Mouse (Mus musculus): ENCODE measurements around the gene Hrh3.
A peak's percentile ranks its signal among the peaks of the same experiment; 100 is the strongest.

The Hrh3 gene

DNA sequence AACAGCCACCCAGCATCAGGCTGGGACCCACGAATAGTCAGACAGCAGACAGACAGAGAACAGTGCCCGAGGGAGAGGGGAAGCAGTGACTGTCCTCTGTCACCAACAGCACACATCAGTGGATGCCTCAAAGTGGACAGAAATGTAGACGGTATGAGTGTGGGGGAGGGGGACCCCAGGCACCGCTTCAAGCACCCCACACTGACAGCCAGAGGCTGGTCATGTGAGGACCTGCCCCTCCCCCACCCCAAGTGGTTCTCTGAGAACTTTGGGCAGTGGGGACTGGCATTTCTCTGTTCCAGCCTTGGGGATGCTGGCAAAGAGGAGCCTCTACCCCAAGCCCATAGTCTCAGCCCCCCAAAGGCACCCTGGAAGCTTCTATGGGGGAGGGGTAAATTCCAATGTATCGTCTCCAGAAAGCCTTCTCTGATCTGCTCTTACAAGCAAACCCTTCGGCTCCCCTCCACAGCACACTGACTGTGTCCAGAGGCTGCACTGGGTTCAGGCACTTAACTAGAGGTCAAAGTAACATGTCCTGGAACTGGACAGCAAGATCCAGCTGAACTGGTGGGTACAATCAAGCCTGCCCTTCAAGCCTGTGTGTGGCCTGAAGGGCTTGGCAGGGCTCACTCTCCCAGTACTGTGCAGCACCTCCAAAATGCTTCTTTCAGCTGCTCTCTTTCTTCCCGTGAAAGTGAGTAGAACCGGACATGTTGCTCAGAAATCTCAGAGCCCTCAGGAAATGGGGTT, 1.3 kb upstream of the Hrh3 start:
- no peak for DNase-seq

DNA sequence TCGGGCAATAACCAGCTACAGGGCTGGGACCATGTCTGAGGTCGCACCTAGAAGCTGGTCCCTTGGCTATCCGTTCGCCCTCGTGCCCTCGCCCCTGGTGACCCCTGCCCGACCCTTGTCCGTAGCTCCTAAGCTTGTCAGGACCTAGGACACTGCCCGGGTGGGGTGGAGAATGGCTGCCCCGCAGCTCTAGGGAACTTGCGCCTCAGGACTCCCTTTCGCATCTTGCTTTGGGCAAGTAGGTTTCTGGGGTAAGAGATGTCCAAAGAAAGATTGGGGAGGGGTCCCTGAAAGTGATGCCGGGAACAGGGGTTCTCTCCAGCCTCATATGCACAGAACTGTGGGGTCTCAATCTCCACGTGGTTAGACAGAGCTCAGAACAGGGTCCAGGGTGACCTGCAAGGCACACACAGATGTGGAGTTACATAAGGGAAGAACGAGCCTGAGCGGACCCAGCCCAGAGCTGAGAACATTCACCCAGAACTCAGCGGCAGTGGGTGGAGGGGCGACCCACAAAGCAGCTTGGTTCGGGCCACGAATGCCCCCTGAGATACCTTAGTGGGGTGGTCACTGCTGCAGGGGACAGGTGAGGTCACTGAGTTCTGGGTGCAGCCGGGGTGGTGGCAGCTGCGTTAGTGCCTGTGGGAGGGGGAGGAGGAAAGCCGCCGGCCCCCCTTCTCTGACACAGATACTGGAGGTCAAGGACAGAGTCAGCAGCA, 530 bp upstream of the Hrh3 start:
- no peak for DNase-seq

DNA sequence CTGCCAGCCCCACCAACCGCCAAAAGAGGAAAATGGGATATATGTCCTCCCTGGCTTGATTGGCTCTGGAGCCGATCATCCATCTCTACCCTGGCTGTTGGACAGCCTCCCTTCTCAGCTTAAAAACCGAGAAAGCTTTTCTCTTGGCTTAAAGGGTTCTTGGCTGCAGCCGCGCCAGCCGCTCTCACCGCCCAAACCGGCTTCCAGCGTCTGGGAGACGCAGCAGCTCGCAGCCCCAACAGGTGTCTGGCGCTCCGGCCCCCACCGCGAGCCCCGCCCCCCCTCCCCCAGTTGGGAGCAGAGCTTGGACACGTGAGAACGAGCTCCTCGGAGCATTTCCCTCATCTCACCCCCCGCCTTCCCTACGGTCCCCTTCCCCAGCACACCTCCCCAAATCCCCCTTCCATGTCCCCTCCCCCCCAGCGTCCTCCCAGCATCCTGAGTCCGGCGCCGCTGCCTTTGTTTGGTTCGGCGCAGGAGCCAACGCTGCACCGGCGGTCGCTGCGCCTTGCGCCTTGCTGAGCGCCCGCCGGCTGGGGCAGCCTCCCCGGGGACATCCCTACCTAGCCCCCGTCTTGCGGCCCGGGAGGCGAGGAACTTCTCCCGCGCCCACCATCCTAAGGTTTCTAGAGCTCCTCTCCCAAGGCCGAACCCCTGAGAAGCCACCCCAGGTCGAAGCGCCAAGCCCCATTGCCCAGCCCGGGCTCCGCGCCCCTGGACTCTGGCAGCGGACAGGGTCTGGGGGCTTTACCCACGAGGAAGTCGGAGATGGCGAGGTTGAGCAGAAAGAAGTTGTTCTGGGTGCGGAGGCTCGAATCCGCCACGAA, 924 bp downstream of the Hrh3 start:
- no peak for DNase-seq

DNA sequence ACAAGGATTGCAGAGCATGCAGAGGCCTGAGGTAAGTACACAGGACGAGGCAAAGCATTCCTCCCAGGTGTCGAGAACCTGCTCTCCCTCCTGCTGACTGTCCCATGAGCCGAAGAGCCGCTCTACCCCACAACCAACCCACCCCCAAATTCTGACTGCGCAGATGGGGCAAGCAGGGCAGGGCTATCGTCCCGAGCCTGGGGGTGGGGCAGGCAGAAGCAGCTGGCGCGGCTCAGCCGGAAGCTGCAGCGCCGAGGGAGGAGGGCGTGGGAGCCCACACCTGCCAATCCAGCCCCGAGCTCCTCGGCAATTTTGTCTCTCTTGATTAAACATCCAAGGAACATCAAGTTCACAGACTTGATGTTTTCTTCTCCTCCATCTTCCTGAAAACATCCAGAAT, 4.8 kb downstream of the Hrh3 start:
- peak; percentile 84 for DNase-seq

DNA sequence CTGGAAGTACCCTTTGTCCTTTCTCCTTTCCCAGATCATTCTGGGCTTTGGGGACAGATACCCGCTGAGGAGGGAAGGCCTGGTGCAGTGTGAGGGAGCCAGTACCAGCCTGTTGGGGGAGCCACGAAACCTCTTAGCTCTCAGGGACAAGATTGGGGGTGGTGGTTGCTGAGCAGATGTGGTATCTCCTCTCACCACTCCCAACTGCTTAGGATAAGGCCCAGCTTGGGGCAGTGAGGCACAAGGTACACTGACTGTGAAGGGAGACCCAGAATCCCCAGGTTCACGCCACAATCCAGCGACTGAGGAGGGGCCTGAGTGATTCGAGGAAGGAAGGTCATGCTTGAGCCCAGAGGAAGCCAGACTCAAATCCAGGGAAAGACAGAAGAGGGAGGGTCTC, 6.1 kb downstream of the Hrh3 start:
- peak; percentile 20 for DNase-seq

DNA sequence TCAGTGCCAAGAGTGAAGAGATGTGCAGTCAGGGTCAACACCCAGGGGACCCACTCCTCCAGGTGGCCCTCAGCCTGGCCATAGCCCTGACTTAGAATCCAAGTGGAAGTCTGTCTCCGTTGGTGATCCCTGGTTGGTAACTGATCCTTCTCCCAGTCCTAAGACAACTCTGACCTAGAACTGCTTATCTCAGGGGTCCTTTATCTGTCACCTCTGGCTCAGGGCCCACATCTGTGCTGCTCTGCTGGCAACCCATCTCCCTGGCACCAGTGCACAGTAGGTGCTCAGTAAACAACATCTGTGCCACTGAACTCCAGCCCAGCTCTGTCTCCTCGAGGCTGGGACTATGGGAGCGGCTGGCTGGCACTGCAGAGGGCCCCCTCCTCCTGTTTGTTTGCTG, 6.7 kb downstream of the Hrh3 start:
- no peak for DNase-seq

DNA sequence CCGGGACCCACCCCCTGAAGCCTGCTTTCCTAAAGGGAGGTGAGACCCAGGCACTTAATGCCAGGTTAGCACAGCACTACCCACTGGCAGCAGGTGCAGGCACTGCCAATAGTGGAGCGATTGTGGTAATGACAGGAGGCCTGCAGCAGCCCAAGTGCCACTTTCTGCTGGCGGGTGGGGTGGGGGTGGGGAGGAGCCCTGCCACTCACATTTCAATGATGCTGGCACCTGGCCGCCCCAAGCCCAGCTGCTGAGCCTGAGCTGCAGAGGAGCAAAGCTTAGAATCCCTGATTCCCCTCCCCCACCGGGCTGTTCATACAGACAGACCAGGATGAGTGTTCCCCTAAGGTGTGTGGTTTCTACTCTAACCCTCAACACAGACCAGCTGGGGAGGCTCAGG, 8.6 kb downstream of the Hrh3 start:
- DNase-seq: peak; percentile 84

DNA sequence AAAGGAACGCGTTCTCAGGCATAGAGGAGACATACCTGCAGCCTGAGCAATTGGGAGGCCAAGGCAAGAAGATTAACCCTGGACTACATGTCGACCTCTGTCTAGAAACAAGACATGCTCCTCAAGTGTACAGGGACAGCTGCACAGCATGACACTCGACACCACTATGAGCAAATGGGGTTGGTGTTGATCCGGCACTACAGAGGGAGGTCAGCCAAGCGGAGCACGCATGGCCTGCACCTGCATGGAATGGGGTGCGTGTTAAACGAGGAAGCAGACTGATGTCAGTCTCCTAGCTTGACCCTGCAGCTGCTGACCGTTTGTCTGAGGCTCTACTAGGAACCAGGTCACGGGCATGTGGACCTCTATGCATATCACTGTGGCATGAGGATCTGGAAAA, 14.0 kb downstream of the Hrh3 start:
- no peak for DNase-seq

DNA sequence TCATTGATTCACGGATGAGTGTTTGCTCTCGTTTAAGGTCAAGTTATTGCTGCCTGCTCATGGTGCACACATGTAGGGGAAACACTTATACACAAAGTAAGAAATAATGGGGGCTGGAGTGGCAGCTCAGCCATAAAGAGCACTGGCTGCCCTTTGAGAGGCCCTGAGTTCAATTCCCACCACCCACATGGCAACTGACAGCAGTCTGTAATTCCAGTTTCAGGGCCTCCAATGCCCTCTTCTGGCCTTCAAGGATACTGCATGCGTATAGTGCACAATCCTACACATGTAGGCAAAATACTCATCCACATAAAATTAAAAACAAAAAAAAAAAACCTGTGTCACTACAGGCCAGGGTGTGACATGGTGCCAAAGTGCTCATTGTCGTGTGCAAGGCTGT, 16.8 kb downstream of the Hrh3 start:
- no peak for DNase-seq

DNA sequence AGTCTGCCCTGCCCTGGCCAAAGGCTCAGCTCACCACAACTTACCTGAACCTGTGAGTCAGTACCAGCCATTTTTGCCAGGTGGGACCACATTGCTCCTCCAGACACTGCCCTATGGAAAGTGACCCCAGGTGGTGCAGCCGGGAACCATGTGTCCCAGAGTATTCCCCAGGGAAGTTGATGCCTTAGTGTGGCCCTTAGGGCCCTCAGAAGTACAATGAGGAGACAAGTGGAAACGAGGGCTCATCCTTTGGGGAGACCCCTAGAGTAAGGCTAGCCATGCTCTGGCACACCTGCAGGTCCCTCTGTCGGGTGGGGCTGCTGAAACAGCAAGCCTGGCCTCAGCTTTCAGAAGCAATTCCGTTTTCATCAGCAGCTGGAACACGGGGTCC, 17.7 kb downstream of the Hrh3 start:
- no peak for DNase-seq

DNA sequence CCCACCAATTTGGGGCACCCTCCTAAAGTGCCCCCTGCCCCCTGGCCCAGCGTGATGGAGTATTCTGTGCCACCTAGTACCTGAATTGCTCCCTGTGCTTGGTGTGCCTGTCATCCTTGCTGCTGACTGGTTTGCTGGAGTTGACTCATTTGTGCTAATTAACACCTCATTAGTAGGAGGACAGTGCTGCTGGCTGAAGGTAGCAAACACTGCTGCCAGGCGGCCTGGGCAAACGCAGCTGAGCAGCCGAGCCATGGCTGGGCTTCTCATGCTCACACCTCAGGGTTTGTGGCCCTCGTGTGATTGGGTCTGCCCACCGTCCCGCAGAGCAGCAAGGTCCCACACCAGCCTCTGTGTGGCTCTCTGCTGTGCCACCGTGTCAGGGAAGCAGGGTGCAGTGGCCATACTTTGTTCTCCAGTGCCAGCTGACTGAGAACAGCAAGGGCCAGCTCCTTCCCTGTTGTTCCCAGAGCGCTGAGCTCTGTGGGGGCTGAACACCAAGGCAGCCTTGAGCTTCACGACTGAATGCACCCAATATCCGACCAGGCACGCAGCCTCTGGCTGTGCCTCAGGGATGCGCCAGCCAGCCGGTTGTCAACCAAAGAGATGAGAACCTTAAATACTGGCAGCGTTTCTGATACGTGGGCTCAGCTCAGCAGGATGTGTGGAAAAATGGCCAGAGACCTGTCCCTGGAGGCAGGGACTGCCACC, 18.2 kb downstream of the Hrh3 start:
- no peak for DNase-seq

DNA sequence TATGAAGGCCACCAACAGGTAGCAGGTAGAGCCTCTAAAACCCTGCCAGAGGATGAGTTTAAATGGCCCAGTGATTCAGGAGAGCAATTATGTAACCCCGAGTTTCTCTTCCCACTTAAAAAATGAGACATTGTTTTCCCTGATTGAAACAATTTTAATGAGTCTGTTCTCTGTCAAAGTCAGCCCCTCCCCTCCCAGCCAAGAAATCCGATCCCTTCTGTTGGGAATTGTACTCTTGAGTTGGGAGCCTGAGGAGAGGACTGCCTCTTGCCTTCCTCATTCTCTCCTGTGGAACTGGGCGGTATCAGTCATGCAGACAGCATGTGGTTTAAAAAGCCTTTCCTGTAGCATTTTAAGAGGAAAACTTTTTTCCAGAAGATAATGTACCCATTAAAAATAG, 19.7 kb downstream of the Hrh3 start:
- DNase-seq: no peak

DNA sequence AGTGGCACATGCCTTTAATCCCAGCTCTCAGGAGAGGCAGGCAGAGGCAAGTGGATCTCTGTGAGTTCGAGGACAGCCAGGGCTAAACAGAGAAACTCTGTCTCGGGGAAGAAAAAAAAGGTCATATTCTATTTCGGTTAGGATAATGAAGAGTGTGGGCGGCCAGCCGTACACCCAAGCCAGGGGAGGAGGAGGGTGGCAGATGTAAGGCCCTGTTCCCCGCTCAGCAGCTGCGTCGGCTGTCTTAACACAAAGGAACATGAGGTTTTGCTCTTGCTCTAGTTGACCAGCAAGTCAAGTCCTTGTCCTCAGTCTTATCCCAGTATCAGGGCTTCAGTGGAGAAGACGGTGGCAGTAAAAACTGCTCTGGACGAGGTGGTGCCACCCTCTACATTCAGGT, 21.2 kb downstream of the Hrh3 start:
- no peak for DNase-seq

DNA sequence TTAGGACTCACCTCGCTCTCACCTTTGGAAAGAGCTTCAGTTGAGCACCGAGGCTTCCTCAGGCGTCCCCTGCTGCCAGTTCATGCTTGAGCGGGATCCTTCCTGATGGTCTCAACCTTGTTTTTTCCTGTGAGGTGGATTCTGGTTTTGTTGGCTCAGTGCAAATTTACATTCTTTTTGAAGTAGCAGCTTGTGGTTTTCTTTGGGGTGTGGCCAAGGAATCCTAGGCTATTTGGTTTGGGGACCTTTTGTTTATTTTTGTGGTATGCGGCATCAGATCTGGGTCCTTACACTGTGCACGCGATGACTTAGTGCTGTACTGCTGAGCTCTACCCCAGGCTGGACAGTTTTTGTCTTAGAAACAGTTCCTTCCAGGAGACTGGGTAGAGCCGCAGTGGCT, 23.6 kb downstream of the Hrh3 start:
- no peak for DNase-seq

DNA sequence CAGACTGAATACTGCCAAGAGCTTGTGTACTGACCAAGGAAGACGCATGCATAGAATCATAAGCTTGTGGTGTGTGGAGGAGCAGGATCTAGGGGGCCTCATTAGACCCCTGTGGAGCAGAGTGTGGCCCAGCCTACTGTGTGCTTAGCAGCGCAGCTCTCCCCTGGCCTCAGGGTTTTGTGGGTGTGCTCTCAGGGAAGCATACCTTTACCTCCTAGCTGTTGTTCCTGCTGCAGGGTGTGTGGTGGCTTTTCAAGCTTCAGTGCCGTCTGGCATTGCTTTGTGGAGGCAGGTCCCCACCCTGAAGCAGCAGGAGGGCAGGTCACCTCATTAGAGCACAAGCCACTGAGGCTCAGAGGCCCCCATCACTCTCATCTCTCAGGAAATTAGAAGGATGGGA, 26.7 kb downstream of the Hrh3 start:
- no peak for DNase-seq

DNA sequence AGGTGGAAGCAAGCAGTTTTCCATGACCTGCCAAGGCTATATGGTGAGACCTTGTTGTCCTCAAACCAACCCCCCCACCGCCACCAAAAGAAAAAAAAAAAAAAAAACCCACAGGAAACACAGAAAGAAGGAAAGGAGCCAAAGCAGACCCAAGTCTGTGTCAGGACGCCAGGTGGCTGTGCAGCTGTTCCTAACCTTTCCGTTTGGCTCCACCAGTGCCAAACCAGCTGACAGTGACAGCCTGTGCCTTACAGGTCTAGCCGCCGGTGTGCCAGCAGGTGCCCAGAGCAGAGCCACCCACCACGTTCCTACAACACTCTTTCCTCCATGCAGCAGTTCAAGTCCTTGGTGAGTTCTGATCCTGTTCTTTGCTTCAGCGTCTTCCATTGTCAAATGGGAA, 31.4 kb downstream of the Hrh3 start:
- DNase-seq: peak; percentile 58

DNA sequence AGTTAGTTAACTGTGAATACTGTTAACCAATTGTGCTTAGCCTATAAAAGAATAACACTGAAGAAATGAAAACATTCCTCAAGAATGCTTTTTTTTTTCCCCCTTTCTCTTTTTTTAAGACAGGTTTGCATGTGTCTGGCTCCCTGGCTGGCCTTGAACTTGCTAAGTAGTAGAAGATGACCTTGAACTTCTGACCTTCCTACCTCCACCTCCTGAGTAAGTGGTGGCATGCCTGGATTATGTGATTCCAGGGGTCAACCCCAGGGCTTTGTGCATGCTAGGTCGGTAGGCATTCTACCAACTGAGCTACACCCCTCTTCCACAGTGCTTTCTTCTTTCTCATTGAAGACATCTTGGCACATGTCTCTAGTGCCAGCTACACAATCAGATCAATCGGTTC, 32.6 kb downstream of the Hrh3 start:
- DNase-seq: no peak

DNA sequence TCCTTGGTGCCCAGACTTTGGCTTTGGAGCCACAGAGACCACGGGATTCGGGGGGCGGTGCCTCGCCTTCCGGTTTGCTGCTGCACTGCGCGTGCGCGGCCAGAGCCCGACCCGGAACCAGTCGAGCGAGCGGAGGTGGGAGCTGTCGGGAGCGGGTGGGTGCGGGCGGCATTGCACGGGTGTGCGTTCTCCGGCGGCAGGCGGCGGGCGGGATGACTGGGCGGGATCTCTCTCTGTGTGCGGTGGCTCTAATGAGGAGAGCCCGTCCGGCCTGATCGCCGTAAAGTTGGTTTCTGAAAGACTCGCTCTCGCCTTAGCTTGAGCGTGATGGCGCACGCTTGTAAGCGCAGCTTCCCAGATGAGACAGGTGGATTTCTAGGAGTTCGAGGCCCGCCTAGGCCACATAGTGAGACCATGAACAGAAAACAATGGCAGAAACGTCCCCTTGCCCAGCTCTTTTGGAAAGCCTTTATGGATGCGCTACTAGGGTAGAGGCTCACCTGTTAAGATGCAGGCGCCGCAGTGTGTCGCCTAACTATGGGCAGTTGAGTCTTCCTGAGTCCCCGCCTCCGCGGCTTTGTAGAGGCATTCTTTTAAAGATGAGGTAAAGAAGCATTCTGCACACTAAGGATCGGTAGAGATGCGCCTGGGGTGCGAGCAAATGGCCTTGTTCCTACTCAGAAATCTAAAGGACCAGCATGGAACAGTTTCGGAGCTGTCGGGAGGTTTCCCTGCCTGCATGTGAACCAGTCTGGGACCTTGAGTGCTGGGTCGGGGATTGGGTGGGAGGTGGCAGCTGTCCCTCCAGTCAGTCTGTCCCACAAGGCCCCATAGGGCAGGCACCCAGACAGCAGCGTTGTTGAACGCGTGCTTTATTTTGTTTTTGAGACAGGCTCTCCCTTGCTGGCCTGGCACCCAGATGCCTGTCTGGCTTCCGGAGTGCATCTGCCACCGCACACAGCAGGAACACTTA, 33.5 kb downstream of the Hrh3 start, which contains the start of gene Mtg2:
Mtg2 (plus strand) TSS at position 108 of the 973 bp plus-strand sequence.
- peak; percentile 93 for DNase-seq

DNA sequence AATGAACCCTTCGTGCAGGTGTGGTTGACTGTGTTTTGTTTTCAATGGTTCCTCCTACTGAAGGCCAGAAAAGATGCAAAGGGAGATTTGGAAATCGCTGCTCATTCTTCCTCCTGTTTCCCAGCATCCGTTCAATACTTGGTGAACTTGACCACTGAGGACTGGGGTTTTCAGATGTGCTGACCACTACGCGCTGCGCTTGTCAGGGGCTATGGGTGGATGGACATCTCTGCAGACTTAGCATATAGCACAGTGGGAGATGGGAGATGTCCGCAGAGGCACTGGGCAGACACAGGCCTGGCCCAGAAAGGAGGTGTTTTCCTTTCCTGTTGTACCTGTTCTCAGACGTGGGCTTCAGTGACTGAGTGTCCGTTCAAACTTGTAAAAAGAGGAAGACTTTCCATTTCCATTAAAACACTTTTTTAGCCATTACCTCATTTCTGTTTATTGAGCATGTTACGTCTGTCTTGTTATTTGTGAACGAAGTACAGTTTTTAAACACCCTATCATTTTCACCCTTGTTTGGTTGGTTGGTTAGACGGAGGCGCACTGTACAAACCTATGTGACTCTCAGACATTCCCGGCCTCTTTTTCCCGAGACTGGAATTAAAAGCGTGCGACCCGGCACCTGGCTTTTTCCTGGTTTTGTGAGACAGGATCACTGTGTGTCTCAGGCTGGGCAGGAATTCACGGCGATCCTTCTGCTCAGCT, 34.4 kb downstream of the Hrh3 start:
- DNase-seq: no peak

DNA sequence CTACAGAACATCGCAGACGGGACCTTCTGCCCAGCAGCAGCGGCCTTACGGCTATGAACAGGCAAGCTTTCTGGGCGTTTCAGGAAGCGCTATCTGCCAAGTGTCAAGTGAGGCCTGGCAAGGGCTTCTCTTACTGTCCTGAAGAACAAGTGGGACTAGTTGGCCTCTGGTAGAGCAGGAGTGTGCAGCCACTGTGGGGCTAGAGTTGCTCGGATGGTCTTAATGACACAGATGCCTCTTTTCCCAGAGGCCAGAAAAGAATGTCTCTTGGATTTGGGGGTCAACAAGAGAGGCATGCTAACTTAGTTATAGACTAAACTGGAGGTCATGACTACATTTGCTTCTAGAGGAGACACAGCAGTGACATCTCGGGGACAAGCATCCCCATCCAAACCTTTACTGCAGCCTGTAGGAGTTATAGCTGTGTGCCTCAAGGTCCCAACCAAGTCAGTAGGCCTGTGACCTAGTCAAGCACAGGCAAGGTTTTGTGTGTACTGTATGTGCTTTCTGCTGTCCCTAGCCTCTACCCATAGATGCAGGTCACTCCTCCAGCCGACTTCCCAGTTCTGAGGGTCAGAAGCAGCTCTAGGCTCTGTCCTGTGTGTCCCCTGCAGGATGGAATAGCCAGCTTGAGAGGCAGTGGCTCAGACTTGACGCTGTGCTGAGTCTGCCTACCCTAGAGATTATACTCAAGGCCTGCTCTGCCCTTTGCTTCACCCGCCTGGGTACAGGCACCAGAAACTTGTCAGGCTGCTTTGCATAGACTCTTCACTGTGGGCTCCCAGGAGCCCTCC, 40.8 kb downstream of the Hrh3 start:
- DNase-seq: no peak

All from thymus, postnatal 25 days (tissue).